Mouse (Mus musculus) common myeloid progenitor, adult 5-6 weeks (primary cell): ENCODE measurements at regions not wholly inside any gene's neighbourhood (a gene's known extent, or its start where the extent isn't known, plus 50 kb on each side); places are given as distances from the start of the nearest gene placed in this dataset.

Experiments
- ATAC-seq: replicated peaks from 2 replicates; pipeline ENCODE4 v1.8.0; 2016; ENCODE audit warnings: low read depth, mild to moderate bottlenecking, moderate TSS enrichment, inconsistent platforms; ENCODE audit not compliant: poor library complexity, severe bottlenecking

- no peak for ATAC-seq
Measured at GRCm38 (mm10) chr4:89420868-89421267, 110.0 kb upstream of the Cdkn2b start.

DNA sequence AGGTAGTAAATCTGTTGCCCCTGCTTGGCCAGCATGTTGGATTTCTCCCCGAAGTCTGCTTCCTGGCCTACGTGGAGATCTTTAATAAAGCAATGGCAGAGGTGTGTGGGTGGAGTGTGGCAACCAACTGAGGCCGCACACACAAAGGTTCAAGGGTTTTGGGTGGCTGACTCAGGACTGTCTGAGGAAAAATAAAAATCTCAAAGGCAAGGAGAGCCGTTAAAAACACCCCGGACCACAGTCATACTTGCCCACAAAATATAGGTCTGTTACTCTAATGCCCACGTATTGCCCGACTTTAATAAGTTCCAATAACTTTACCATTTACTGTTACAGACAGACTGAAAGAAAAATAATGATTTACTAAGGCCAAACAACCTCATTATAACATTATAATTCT is 108.7 kb upstream of the Cdkn2b start:
- ATAC-seq, result no peak

GRCm38 (mm10) chr4:89405624-89406167 is 94.9 kb upstream of the Cdkn2b start:
- no peak for ATAC-seq

GRCm38 (mm10) chr4:89403151-89403550 is 92.3 kb upstream of the Cdkn2b start:
- ATAC-seq, result no peak

- ATAC-seq, result no peak
Measured at GRCm38 (mm10) chr4:89402324-89402723, 91.5 kb upstream of the Cdkn2b start.

GRCm38 (mm10) chr4:89401696-89402095 is 90.9 kb upstream of the Cdkn2b start:
- ATAC-seq, result no peak

GRCm38 (mm10) chr4:89400342-89400741 is 89.5 kb upstream of the Cdkn2b start:
- ATAC-seq, result no peak

- no peak for ATAC-seq
Measured at GRCm38 (mm10) chr4:89399277-89399676, 88.4 kb upstream of the Cdkn2b start.

DNA sequence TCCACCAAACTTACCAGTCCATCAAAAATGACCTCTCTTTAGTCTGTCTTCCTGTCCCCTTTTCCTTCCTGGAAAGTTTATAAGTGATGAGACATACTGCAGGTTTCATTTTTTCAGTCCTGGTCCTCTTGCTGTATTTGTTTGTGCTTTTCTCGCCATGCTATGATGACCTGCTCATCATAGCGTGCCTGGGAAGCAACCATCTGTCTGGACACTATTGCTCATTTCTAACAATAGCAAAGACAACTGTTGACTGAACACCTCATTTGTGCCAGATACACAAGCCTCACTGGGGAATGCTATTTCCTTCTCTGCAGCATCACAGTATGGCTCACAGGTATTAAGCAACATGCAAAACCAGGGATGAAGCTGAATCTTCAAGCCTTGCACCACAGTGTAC is 85.2 kb upstream of the Cdkn2b start:
- no peak for ATAC-seq

- no peak for ATAC-seq
Measured at GRCm38 (mm10) chr4:89395336-89395735, 84.5 kb upstream of the Cdkn2b start.

GRCm38 (mm10) chr4:89393251-89393711 is 82.4 kb upstream of the Cdkn2b start:
- ATAC-seq, result no peak

GRCm38 (mm10) chr4:89392791-89393190 is 82.0 kb upstream of the Cdkn2b start:
- no peak for ATAC-seq

DNA sequence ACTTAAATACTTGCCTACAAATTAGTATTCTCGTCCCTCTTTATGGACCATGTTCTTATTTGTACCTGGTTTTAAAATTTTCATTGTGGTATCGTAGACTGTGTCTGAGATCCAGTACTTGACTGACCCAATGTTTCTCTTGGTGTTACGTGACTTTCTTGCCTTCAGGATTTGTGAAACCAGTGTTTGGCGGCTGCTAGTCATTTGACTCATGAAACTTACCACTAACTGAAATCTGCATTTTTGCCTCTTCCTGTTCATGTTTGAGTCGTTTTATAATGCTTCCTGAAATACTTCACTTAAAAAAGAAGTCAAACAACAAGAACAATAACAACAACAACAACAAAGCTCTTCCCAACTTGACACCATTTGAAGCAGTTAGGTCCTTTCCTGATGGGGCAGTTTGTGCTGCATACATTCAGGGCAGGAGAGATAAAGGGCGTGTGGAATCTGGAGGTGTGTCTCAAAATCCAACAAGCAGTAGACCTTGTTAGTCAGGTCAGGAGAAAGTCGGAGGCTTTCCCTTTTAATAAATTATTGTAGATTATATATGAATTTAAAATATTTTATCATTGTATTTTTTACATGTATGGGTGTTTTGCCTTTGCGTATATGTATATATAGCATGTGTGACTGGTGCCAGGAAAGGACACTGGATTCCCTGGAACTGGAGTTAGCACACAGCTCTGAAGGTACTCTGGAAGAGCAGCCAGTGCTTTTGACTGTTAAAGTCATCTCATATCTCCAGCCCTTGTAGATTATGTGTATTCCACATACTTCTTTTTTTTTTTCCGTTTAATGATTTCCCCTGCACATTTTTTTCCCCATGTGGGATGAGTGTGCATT is 80.8 kb upstream of the Cdkn2b start:
- ATAC-seq, result no peak

- no peak for ATAC-seq
Measured at GRCm38 (mm10) chr4:89383548-89383947, 72.7 kb upstream of the Cdkn2b start.

DNA sequence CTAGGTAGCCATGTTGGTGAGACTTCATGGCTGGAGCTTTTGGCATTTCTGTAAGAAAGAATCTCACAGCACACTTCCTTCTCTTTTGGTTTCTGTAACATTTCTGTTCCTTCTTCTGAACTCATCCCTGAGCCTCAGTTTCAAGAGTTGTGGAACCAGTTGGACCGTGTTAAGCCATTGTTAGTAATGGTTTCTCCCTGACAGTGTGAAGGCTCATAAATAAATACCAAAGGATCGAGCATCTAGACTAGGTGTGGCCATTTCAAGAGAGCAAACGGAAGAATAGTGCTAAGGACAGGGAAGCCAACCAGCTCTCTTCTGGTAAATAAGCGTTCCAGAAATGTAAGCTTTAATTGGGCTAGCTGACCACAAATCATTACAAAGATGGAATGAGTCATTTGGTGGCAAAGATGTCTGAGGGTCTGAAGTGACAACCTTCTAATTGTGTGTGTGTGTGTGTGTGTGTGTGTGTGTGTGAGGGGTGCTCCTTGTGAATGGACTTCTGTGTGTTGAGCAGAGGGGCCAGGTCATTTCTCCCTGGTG is 71.7 kb upstream of the Cdkn2b start:
- no peak for ATAC-seq

GRCm38 (mm10) chr4:89381763-89382162 is 70.9 kb upstream of the Cdkn2b start:
- ATAC-seq, result 0 out of 2 replicates have a peak, but pooled peaks have one; percentile 42

DNA sequence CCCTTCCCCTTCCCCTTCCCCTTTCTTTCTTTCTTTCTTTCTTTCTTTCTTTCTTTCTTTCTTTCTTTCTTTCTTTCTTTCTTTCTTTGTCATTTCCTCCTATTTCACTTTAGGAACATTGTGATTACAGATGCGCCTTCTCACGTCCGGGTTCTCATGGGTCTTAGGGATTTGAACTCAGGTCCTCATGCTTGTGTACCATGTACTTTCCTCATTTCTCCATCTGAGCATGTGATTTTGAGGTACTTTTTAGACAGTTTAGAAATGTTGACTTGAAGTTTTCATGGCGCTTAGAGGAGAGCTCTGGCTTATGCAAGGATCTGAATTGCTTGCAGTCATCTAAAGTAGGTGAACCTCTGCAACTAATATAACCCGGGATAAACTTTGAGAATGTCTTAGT is 70.2 kb upstream of the Cdkn2b start:
- ATAC-seq, result no peak

DNA sequence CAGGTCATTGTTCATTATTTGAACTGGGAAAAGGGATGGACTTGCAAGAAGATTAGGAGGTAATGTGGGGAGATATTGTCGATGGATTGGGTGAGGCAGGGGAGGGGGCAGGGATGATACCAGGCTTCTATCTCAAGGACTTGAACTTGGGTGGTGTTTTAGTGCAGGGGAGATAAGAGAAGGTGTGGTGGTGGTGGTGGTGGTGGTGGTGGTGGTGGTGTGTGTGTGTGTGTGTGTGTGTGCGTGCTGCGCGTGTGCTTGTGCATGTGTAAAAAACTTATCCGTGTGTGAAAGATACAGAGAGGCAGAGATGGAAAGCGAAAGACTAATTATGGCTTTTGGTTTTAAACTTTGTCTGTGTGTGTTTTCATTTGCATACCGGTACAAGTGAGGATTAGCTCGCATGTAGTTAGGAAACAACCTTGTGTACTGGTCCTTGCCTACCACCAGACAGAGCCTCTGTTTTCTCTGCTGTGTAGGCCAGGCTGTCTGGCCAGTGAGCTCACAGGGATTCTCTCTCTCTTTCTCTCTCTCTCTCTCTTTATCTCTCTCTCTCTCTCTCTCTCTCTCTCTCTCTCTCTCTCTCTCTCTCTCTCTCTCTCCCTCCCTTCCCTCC is 69.6 kb upstream of the Cdkn2b start:
- ATAC-seq, result no peak

GRCm38 (mm10) chr4:89379622-89380329 is 68.9 kb upstream of the Cdkn2b start:
- ATAC-seq, result no peak

GRCm38 (mm10) chr4:89372631-89373030 is 61.8 kb upstream of the Cdkn2b start:
- ATAC-seq, result no peak
